Mouse (Mus musculus) heart, adult 2 months (tissue): Measurements from ENCODE around the gene Muc4.

Source experiments
- CTCF ChIP-seq: fragments of 200-600 bp; IDR thresholded peaks from 2 replicates; pipeline ENCODE4 v1.8.1; 2022; ENCODE audit warnings: antibody characterized with exemption, mild to moderate bottlenecking, moderate library complexity
- EP300 ChIP-seq: fragments of 200-500 bp; IDR thresholded peaks from 2 replicates; pipeline ENCODE4 v1.6.1; 2011; ENCODE audit warnings: low read depth, low read length, control low read depth; ENCODE audit not compliant: insufficient read depth
- POLR2A ChIP-seq: fragments of 200-500 bp; IDR thresholded peaks from 2 replicates; pipeline ENCODE4 v1.6.1; 2011; ENCODE audit warnings: mild to moderate bottlenecking, low read depth, low read length, control low read depth; ENCODE audit not compliant: insufficient read depth

DNA sequence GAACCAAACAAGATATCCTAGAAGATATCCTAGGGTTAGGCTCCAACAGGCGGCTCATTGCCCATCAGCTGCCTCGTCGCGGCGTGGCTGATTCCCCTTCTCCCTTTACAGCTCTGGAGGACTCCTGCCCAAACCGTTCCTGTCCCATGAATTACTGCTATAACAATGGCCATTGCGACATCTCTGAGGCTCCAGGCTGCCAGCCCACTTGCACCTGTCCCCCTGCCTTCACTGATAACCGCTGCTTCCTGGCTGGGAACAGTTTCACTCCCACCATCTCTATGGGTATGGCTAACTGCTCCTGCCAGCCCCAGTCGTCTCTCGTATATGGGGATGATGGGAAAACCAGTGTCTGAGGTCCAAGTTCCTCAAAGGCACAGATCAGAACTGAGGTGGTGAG, 41.0 kb downstream of the Muc4 start:
- TF ChIP-seq POLR2A, result no peak
- TF ChIP-seq CTCF, result no peak
- TF ChIP-seq EP300, result no peak
